Mouse (Mus musculus): ENCODE measurements around the gene Ccne1.

Ccne1 gene

DNA sequence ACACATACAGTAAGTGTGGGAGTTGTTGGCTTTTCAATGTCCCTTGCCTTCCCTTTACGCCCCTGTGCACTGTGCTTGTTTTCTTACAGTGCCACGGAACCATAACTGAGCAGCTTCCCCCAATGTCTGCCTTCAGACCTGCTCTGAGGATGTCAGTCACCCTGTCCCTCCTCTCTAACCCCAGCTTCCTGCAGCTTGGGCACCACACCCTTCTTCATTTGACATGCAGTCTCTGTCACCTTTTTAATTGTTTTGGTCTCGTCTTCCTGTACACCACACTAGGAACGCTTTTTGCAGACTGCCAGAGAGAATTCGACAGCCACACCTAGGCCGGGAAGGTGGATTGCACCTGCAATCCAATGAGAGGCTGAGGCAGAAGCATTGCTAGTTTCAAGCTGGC lies 13.0 kb downstream of the Ccne1 start:
- DNase-seq (ENCODE audit: low spot score): no peak

DNA sequence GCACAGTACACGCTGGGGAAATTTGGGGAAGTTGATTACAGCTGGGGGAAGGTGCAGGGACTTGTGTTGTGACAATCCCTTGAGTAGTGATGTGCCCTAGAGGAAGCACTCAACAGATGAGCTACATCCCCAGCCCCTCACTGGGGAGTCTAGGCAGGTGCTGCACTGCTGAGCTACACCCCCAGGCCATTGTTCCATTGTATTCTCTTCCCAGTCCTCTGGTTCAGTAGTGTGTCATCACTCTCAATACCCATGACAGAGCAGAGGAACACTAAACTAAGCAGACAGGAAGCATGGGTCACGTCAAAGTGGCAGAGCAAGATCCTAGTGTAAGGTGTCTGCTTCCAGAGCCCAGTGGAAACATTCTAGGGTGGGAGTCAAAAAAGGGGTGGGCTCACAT lies 14.2 kb downstream of the Ccne1 start:
- DNase-seq (ENCODE audit: low spot score): no peak

GRCm38 (mm10) chr7:38089930-38090675 lies 17.2 kb downstream of the Ccne1 start:
- no peak for DNase-seq (ENCODE audit: low spot score)

GRCm38 (mm10) chr7:38088456-38088855 lies 18.9 kb downstream of the Ccne1 start:
- no peak for DNase-seq (ENCODE audit: low spot score)

- peak; percentile 44 for DNase-seq (ENCODE audit: low spot score)
Measured at GRCm38 (mm10) chr7:38087856-38088255, 19.5 kb downstream of the Ccne1 start.

- no peak for DNase-seq (ENCODE audit: low spot score)
Measured at GRCm38 (mm10) chr7:38086401-38086800, 20.9 kb downstream of the Ccne1 start.

GRCm38 (mm10) chr7:38085573-38086211 lies 21.6 kb downstream of the Ccne1 start:
- DNase-seq (ENCODE audit: low spot score): peak; percentile 45

GRCm38 (mm10) chr7:38084778-38085572 lies 22.4 kb downstream of the Ccne1 start:
- peak; percentile 100 for DNase-seq (ENCODE audit: low spot score)

- DNase-seq (ENCODE audit: low spot score): no peak
Measured at GRCm38 (mm10) chr7:38082971-38083370, 24.4 kb downstream of the Ccne1 start.

DNA sequence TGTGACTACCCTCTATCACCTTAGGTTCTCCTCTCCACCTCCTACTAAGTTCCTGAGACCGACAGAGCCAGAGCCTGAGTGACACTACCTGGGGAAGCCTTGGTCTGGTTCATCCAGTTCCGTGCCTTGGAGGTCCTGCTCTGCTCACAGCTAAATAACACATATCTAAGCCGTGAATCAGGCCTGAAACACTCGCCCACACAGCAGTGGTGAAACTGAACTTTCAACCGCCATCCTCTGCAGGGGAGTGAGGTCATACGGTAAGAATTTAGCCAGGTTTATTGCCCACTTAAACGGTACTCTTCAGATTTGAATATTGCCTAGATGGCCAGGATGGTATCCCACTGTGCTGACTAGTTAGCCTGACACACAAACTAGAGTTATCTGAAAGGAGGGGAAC lies 30.1 kb downstream of the Ccne1 start:
- no peak for DNase-seq (ENCODE audit: low spot score)

DNA sequence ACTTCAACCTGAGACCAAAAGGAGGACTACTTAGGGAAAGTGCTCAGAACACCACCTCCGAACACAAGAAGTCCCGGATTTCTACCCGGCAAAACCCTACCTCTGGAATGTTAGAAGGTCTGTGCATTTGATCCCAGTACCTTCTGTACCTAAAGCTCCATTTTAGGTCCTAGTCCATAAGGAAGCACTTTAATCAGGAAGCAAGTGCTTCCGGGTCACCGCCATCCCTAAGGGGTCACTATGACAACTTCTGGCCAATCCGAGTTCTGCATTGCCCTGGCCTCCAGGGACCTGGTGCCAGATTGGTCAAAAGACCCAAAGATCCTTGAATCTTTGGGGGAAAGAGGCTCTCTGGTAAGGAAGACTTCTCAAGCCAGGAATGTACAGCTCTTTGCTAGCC lies 31.8 kb downstream of the Ccne1 start:
- no peak for DNase-seq (ENCODE audit: low spot score)

DNA sequence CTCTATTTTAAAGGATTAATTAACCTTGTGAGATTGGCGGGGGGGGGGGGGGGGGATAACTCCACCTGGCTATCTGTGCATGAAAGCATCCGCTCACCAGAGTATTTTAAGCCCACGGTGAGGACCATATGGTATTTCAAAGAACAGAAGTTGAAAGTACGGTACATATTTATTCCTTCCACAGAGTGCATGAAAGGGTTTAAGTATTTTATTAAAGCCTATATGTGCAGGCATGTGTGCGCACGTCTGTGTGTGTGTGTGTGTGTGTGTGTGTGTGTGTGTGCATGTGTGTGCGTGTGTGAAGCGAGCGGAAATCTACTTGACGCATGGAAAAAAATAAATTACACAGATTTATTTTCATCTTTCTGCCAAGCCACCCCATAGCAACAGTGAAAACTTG lies 32.4 kb downstream of the Ccne1 start:
- no peak for DNase-seq (ENCODE audit: low spot score)

- no peak for DNase-seq (ENCODE audit: low spot score)
Measured at GRCm38 (mm10) chr7:38074514-38074913, 32.8 kb downstream of the Ccne1 start.

DNA sequence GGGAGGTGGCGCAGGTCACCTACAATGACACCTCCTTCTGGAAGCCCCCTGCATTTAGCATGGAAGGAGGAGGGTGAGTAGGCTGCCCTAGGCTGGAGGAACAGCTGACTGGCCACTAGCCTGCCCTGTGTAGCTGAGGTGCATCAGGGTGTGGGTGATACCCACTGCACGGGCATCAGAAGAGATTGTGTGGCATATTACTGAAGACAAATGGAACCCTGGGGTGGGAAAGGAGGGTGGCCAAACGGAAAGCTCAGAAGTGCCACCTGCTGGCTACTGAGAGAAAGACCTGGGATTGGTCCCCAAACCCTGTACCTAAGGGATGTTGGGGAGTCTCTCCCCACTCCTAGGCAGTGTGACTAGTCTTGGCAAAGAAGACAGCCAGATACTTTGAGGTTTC lies 33.6 kb downstream of the Ccne1 start:
- DNase-seq (ENCODE audit: low spot score): peak; percentile 64

DNA sequence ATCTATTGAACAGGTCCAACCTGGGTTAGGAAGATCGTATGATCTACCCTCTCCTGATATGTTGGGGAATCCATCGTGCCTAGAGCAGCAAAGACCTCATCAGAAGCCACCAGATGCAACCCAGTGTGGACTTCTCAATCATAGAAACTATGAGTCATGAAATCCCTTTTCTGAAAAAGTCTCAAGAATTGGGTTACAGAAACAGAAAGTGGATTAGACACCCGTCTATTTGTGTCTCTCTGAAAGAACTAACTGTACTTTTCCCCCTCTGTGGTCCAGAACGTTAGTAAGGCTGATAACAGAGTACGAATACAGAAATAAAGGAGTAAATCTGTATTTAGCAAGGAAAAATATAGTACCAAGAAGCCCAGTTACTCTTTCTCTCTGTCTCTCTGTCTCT lies 36.3 kb downstream of the Ccne1 start:
- no peak for DNase-seq (ENCODE audit: low spot score)

DNA sequence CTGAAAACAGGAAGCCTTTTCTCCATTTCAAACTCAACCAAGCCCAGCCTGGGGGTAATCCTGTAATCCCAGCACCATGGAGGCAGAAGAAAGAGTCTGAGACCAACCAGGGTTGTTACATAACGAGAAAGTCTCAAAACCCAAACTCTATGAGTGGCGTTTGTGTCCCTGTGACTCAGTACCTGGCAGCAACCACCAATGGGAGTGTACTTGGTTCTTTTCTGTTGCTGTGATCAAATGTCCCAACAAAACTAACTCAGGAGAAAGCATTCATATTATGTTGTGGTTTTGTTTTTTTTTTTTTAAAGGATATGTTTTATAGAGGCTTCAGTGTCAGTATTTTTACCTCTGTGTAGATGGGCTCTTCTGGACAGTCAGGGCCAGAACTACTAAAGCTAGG lies 36.7 kb downstream of the Ccne1 start:
- no peak for DNase-seq (ENCODE audit: low spot score)

DNA sequence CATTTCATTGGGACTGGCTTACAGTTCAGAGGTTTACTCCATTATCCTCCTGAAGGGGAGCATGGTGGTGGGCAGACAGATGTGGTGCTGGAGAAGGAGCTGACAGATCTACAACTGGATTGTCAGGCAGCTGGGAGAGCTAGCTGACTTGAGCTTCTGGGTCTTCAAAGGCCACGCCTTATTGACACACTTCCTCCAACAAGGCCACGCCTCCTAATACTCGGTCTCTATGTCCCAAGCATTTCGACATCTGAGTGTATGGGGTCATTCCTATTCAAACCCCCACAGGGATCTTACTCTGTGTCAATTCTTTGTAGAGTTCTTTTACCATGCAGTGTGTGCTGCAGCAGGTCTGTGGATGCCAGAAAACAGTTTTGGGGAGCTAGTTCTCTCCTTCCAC lies 42.9 kb downstream of the Ccne1 start:
- no peak for DNase-seq (ENCODE audit: low spot score)

GRCm38 (mm10) chr7:38061060-38061970 lies 46.0 kb downstream of the Ccne1 start:
- DNase-seq (ENCODE audit: low spot score): peak; percentile 90

DNA sequence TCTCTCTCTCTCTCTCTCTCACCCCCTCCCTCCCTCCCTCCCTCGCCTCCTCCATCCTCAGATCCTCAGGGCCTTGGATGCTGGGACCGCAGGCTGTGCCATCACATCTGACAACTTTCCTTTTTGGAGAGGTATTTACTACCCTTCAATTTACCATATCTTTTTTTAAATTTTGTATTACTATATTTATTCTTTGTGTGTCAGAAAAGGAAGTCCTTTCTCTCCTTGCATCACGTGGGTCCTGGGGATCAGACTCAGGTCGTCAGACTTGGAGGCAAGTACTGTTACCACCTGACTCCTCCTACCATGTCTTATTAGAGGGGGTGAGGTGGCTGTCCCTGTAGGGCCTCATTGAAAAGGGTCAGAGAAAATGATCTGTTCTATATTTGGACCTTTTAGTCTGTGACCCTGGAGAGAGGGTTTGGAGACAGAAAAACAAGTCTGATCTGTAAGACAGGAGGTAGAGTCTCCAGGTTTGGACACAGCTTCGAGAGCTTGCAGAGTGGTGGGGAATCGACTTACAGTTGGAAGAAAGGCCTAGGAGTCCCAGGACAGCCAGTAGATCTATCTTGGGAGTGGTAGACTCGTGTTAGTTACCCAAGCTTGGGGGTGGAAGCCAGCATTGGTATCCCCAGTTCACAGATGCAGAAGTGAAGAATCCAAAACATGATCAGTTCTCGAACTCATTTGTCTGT lies 47.6 kb downstream of the Ccne1 start:
- DNase-seq (ENCODE audit: low spot score): no peak

DNA sequence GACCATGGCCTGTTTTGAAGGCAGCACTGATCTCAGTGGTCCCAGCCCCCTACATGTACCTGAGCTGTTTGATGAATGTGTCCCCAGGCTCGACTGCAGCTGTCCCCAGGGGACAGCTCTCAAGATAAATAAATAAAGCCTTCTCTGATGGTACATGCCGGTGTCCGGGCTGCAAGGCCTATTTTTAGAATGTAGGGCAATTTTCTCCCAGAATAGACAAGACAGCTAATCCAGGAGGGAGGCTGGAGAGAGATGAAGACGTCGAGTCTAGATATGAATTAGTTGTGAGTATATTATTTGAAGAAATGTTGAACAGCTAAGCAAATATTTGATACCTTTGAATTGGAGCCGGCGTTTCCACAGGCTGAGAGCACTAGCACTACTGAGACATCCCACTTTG lies 48.2 kb downstream of the Ccne1 start:
- DNase-seq (ENCODE audit: low spot score): no peak

- no peak for DNase-seq (ENCODE audit: low spot score)
Measured at GRCm38 (mm10) chr7:38055996-38056395, 51.3 kb downstream of the Ccne1 start.
